Mouse (Mus musculus) liver, embryonic 14.5 days (tissue): ENCODE data around the gene Pcsk5.

Source experiments
- CTCF ChIP-seq: IDR thresholded peaks from 2 replicates; pipeline ENCODE4 v1.5.1; 2016; ENCODE audit warnings: antibody characterized with exemption, low read depth, control low read depth
- EP300 ChIP-seq: IDR thresholded peaks from 2 replicates; pipeline ENCODE4 v1.6.1; 2016; ENCODE audit warnings: antibody characterized with exemption, low read depth

- no peak for TF ChIP-seq CTCF
- TF ChIP-seq EP300 = no peak
These were observed 348.2 kb downstream of the Pcsk5 start for GRCm38 (mm10) chr19:17489041-17489865.
